Comparison of ENCODE assay signal across 17 mouse cellular contexts in genomic region chr6:53733546-53733945, GRCm38 (mm10).
"Had no signal": no experiment of that assay in that cellular context is flagged by ENCODE, and none has a peak within 500 bp of the region (broad histone marks: within the 10 kb centered on the region; RNA-seq: fewer than 3 reads in every experiment).

No protein-coding gene starts in this region.

- H3K27ac ChIP-seq: neural tube, embryonic 12.5 days; neural tube, embryonic 13.5 days; neural tube, embryonic 15.5 days; stomach, embryonic 15.5 days; stomach, postnatal 0 days had no signal

- H3K9ac ChIP-seq: neural tube, embryonic 12.5 days; neural tube, embryonic 13.5 days; neural tube, embryonic 15.5 days; stomach, embryonic 15.5 days had no signal

- H3K27me3 ChIP-seq: neural tube, embryonic 12.5 days; neural tube, embryonic 13.5 days; neural tube, embryonic 15.5 days; stomach, embryonic 15.5 days had no signal

- DNase-seq: retina, postnatal 1 day; right cerebral cortex, adult 18-20 months; right cerebral cortex, postnatal 14 days; right cerebral cortex, postnatal 25 days; right cerebral cortex, postnatal 4 days; spleen, adult 18-20 months; thymus, adult 18-20 months; thymus, adult 2 months; thymus, postnatal 14 days; thymus, postnatal 25 days; thymus, postnatal 36 days; thymus, postnatal 4 days had no signal

- H3K36me3 ChIP-seq: neural tube, embryonic 12.5 days; neural tube, embryonic 13.5 days; neural tube, embryonic 15.5 days; stomach, embryonic 15.5 days had no signal

- H3K4me1 ChIP-seq: neural tube, embryonic 15.5 days; stomach, embryonic 15.5 days had no signal

- H3K4me3 ChIP-seq: neural tube, embryonic 12.5 days; neural tube, embryonic 13.5 days; neural tube, embryonic 15.5 days; stomach, embryonic 15.5 days had no signal

- H3K4me2 ChIP-seq: neural tube, embryonic 12.5 days; neural tube, embryonic 13.5 days; neural tube, embryonic 15.5 days; stomach, embryonic 15.5 days had no signal

- H3K9me3 ChIP-seq: neural tube, embryonic 12.5 days; neural tube, embryonic 13.5 days; neural tube, embryonic 15.5 days; stomach, embryonic 15.5 days had no signal
